Comparison of ENCODE assay signal across 11 mouse cellular contexts in the genomic region with DNA sequence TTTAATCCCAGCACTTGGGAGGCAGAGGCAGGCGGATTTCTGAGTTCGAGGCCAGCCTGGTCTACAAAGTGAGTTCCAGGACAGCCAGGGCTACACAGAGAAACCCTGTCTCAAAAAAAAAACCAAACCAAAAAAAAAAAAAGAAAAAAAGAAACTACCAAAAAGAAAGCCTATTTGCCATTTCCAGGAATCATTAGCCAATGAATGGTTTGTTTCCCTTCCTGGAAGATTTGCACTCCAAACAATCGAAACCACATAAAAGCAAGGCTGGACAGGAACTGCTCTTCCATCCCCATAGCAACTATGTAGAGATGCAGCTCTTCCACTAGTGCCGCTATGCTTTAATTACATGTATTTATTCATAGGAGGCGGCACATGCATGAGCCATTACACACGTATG. TPM values are rescaled to one million over a fixed set of nuclear protein-coding genes. Genes with fewer than 3 reads are reported as not detected.
DNase-seq lines count a peak whose midpoint lies in the region; ATAC-seq and TF ChIP-seq lines count a peak whose summit lies in the region.
"Not testable (repeated sequence)": the region's sequence is repeated elsewhere in the genome, so short reads cannot be mapped to it uniquely, and the experiment has no call there.
"Had no signal": no experiment of that assay in that cellular context is flagged by ENCODE, and none has a peak within 500 bp of the region (broad histone marks: within the 10 kb centered on the region; RNA-seq: fewer than 3 reads in every experiment).

No protein-coding gene starts in this region.

- peak; percentile 29 for DNase-seq in ES-CJ7 (ENCODE audit: low read depth, low spot score)
- not testable (repeated sequence) for DNase-seq in MEL (ENCODE audit: low read depth, low spot score); hindbrain, embryonic 14.5 days (ENCODE audit: low spot score); hindbrain, postnatal 0 days (ENCODE audit: low spot score)
- DNase-seq in ZHBTc4 (ENCODE audit: low read depth, low spot score), result peak; percentile 24
- peak; percentile 27 for DNase-seq in naive thymus-derived CD4-positive, alpha-beta T cell, adult 2 months (ENCODE audit: low read depth)

- TF ChIP-seq EP300 in MEL (IDR thresholded peaks at IDR 0.05; ENCODE audit: low read depth in 1 of 2, low read length in 2 of 2), result not testable (repeated sequence)

- TF ChIP-seq RAD21 in MEL (IDR thresholded peaks at IDR 0.05; ENCODE audit: low read depth, low read length), result not testable (repeated sequence)

- WGBS in embryonic facial prominence, embryonic 12.5 days, result 88% methylated on average over 4 of the region's 6 CpGs
- WGBS in hindbrain, embryonic 14.5 days, result 62% methylated on average over 6 of the region's 6 CpGs
- WGBS in hindbrain, postnatal 0 days, result 47% methylated on average over 5 of the region's 6 CpGs
- 65% methylated on average over 6 of the region's 6 CpGs for WGBS in midbrain, embryonic 15.5 days

- H3K79me2 ChIP-seq in MEL (ENCODE audit: control insufficient read depth, insufficient read depth, low read length, poor library complexity), result not testable (repeated sequence)

- not testable (repeated sequence) for H3K9ac ChIP-seq in MEL (ENCODE audit: control insufficient read depth, low read depth, low read length, poor library complexity, severe bottlenecking); embryonic facial prominence, embryonic 12.5 days; hindbrain, embryonic 14.5 days; hindbrain, postnatal 0 days (replicated peaks; ENCODE audit: low read length); midbrain, embryonic 15.5 days

- H3K27me3 ChIP-seq in MEL (ENCODE audit: control insufficient read depth in 1 of 2, insufficient read depth in 2 of 2, low read length in 2 of 2); embryonic facial prominence, embryonic 12.5 days; hindbrain, embryonic 14.5 days (ENCODE audit: control insufficient read depth, insufficient read depth, low read length); hindbrain, postnatal 0 days (ENCODE audit: insufficient read depth, low read length); midbrain, embryonic 15.5 days (replicated peaks): not testable (repeated sequence)

- H3K4me1 ChIP-seq in MEL (ENCODE audit: control insufficient read depth in 1 of 2, insufficient read depth in 2 of 2, low read length in 2 of 2), result peaks cover 0 to 15% of the 10 kb centered on the region in 2 experiments; a peak in 2 of 4 replicates
- H3K4me1 ChIP-seq in embryonic facial prominence, embryonic 12.5 days, result not testable (repeated sequence)
- peaks cover 15% of the 10 kb centered on the region for H3K4me1 ChIP-seq in hindbrain, embryonic 14.5 days (replicated peaks; ENCODE audit: control insufficient read depth, insufficient read depth, low read length)
- 0 out of 2 replicates have a peak, but pooled peaks cover 14% of the 10 kb centered on the region for H3K4me1 ChIP-seq in hindbrain, postnatal 0 days (ENCODE audit: insufficient read depth, low read length)
- peaks cover 11% of the 10 kb centered on the region for H3K4me1 ChIP-seq in midbrain, embryonic 15.5 days

- H3K4me3 ChIP-seq in MEL (ENCODE audit: control insufficient read depth in 1 of 2, insufficient read depth in 1 of 2, low read depth in 2 of 2, low read length in 2 of 2); embryonic facial prominence, embryonic 12.5 days; hindbrain, embryonic 14.5 days (replicated peaks; ENCODE audit: low read length); hindbrain, postnatal 0 days (ENCODE audit: low read length); midbrain, embryonic 15.5 days: not testable (repeated sequence)

- not testable (repeated sequence) for TF ChIP-seq POLR2A in MEL (IDR thresholded peaks at IDR 0.05; ENCODE audit: control insufficient read depth in 1 of 2, insufficient read depth in 1 of 2, low read depth in 1 of 2, low read length in 2 of 2, poor library complexity in 1 of 2)

- TF ChIP-seq CTCF in MEL (IDR thresholded peaks at IDR 0.05 in 2 of 3, conservative IDR thresholded peaks at IDR 0.05 in 1 of 3; ENCODE audit: control insufficient read depth in 1 of 3, insufficient read depth in 1 of 3, low read depth in 2 of 3, low read length in 3 of 3, poor library complexity in 1 of 3, severe bottlenecking in 1 of 3); hindbrain, postnatal 0 days (IDR thresholded peaks at IDR 0.05; ENCODE audit: low read depth): not testable (repeated sequence)

- not testable (repeated sequence) for H3K36me3 ChIP-seq in MEL (ENCODE audit: control insufficient read depth in 1 of 2, insufficient read depth in 2 of 2, low read length in 2 of 2); embryonic facial prominence, embryonic 12.5 days; hindbrain, embryonic 14.5 days (replicated peaks; ENCODE audit: control insufficient read depth, insufficient read depth); hindbrain, postnatal 0 days (ENCODE audit: insufficient read depth, low read length); midbrain, embryonic 15.5 days (replicated peaks)

- H3K9me3 ChIP-seq in MEL (replicated peaks; ENCODE audit: insufficient read depth, low read length); embryonic facial prominence, embryonic 12.5 days; hindbrain, embryonic 14.5 days (ENCODE audit: control insufficient read depth, low read length); hindbrain, postnatal 0 days (ENCODE audit: low read length); midbrain, embryonic 15.5 days: not testable (repeated sequence)

- ATAC-seq in embryonic facial prominence, embryonic 12.5 days (ENCODE audit: insufficient number of reproducible peaks, insufficient read depth, low FRiP score, low TSS enrichment); hindbrain, embryonic 14.5 days (ENCODE audit: low FRiP score); hindbrain, postnatal 0 days; midbrain, embryonic 15.5 days (replicated peaks): not testable (repeated sequence)

- not testable (repeated sequence) for H3K27ac ChIP-seq in MEL (ENCODE audit: control insufficient read depth, low read depth, low read length); embryonic facial prominence, embryonic 12.5 days; hindbrain, embryonic 14.5 days; hindbrain, postnatal 0 days; midbrain, embryonic 15.5 days

- H3K4me2 ChIP-seq in embryonic facial prominence, embryonic 12.5 days (replicated peaks), result peak overlapping the region; percentile 83; the same call in 1 of the 2 replicates
- peak overlapping the region; percentile 64; the same call in 1 of the 2 replicates for H3K4me2 ChIP-seq in hindbrain, embryonic 14.5 days (replicated peaks)
- peak overlapping the region; percentile 88; the same call in 1 of the 2 replicates for H3K4me2 ChIP-seq in hindbrain, postnatal 0 days (ENCODE audit: low read depth, low read length)
- peak overlapping the region; percentile 67 for H3K4me2 ChIP-seq in midbrain, embryonic 15.5 days

RNA-seq across cellular contexts. Expression of a gene that starts 12.0 kb away (rescaled TPM):
- 38.9 and 47.9 TPM in 2 replicates for total RNA-seq in MEL (2012; rRNA removed)
- polyA plus RNA-seq in MEL (2012; ENCODE audit: insufficient read depth in 1 of 2, insufficient read length in 2 of 2, low read depth in 1 of 2, low replicate concordance in 2 of 2, missing spikeins in 1 of 2), result 100 to 1,000 TPM; 108 to 185 TPM
- 246 and 251 TPM in 2 replicates for polyA plus RNA-seq in embryonic facial prominence, embryonic 12.5 days (2016; fragmentation: Nextera tagmentation; extraction: Ambion mirVana)
- 76.0 and 79.8 TPM in 2 replicates for polyA plus RNA-seq in hindbrain, embryonic 14.5 days (2014; fragmentation: Nextera tagmentation; extraction: Ambion mirVana)
- 20.7 and 38.0 TPM in 2 replicates for total RNA-seq in hindbrain, postnatal 0 days (2014; rRNA removed)
- 56.6 and 62.1 TPM in 2 replicates for polyA plus RNA-seq in hindbrain, postnatal 0 days (2015; fragmentation: Nextera tagmentation; extraction: Ambion mirVana)
- 86.1 and 99.3 TPM in 2 replicates for polyA plus RNA-seq in midbrain, embryonic 15.5 days (2015; fragmentation: Nextera tagmentation; extraction: Ambion mirVana)

RNA-seq across cellular contexts. Expression of a gene that starts 18.9 kb away (rescaled TPM):
- total RNA-seq in MEL (2012; rRNA removed), result 2.7 and 3.6 TPM in 2 replicates
- polyA plus RNA-seq in MEL (2012; ENCODE audit: insufficient read depth in 1 of 2, insufficient read length in 2 of 2, low read depth in 1 of 2, low replicate concordance in 2 of 2, missing spikeins in 1 of 2), result 1 to 10 TPM in 1 of 2 experiments, not detected in 1; 6.9 TPM
- 10.8 and 12.6 TPM in 2 replicates for polyA plus RNA-seq in embryonic facial prominence, embryonic 12.5 days (2016; fragmentation: Nextera tagmentation; extraction: Ambion mirVana)
- 10.6 and 13.0 TPM in 2 replicates for polyA plus RNA-seq in hindbrain, embryonic 14.5 days (2014; fragmentation: Nextera tagmentation; extraction: Ambion mirVana)
- 10.1 and 12.5 TPM in 2 replicates for total RNA-seq in hindbrain, postnatal 0 days (2014; rRNA removed)
- 12.2 and 13.0 TPM in 2 replicates for polyA plus RNA-seq in hindbrain, postnatal 0 days (2015; fragmentation: Nextera tagmentation; extraction: Ambion mirVana)
- 12.5 and 13.5 TPM in 2 replicates for polyA plus RNA-seq in midbrain, embryonic 15.5 days (2015; fragmentation: Nextera tagmentation; extraction: Ambion mirVana)

RNA-seq across cellular contexts. Expression of a gene that starts 23.8 kb away (rescaled TPM):
- not detected in 2 replicates for total RNA-seq in MEL (2012; rRNA removed)
- not detected for polyA plus RNA-seq in MEL (2012; ENCODE audit: insufficient read depth in 1 of 2, insufficient read length in 2 of 2, low read depth in 1 of 2, low replicate concordance in 2 of 2, missing spikeins in 1 of 2)
- 3.6 and 5.1 TPM in 2 replicates for polyA plus RNA-seq in embryonic facial prominence, embryonic 12.5 days (2016; fragmentation: Nextera tagmentation; extraction: Ambion mirVana)
- 0.39 and 1.0 TPM in 2 replicates for polyA plus RNA-seq in hindbrain, embryonic 14.5 days (2014; fragmentation: Nextera tagmentation; extraction: Ambion mirVana)
- total RNA-seq in hindbrain, postnatal 0 days (2014; rRNA removed), result not detected in 2 replicates
- 0.33 and 0.48 TPM in 2 replicates for polyA plus RNA-seq in hindbrain, postnatal 0 days (2015; fragmentation: Nextera tagmentation; extraction: Ambion mirVana)
- 0.31 TPM in 1 of 2 replicates, not detected in the other for polyA plus RNA-seq in midbrain, embryonic 15.5 days (2015; fragmentation: Nextera tagmentation; extraction: Ambion mirVana)
- total RNA-seq: G1E had no signal
- polyA plus RNA-seq: erythroblast, embryonic 14.5 days; forebrain, embryonic 14.5 days; G1E had no signal

RNA-seq across cellular contexts. Expression of a gene that starts 41.1 kb away (rescaled TPM):
- total RNA-seq in MEL (2012; rRNA removed), result 25.3 and 26.9 TPM in 2 replicates
- polyA plus RNA-seq in MEL (2012; ENCODE audit: insufficient read depth in 1 of 2, insufficient read length in 2 of 2, low read depth in 1 of 2, low replicate concordance in 2 of 2, missing spikeins in 1 of 2), result 10 to 100 TPM in 1 of 2 experiments, not detected in 1; 62.7 TPM
- polyA plus RNA-seq in embryonic facial prominence, embryonic 12.5 days (2016; fragmentation: Nextera tagmentation; extraction: Ambion mirVana), result 1,543 and 1,552 TPM in 2 replicates
- 1,580 and 1,755 TPM in 2 replicates for polyA plus RNA-seq in hindbrain, embryonic 14.5 days (2014; fragmentation: Nextera tagmentation; extraction: Ambion mirVana)
- 1,438 and 1,538 TPM in 2 replicates for total RNA-seq in hindbrain, postnatal 0 days (2014; rRNA removed)
- polyA plus RNA-seq in hindbrain, postnatal 0 days (2015; fragmentation: Nextera tagmentation; extraction: Ambion mirVana), result 1,583 and 1,620 TPM in 2 replicates
- polyA plus RNA-seq in midbrain, embryonic 15.5 days (2015; fragmentation: Nextera tagmentation; extraction: Ambion mirVana), result 1,751 and 1,836 TPM in 2 replicates

RNA-seq across cellular contexts. Expression of a gene that starts 45.9 kb away (rescaled TPM):
- 766 and 806 TPM in 2 replicates for total RNA-seq in MEL (2012; rRNA removed)
- 100 to 1,000 TPM; 396 to 730 TPM for polyA plus RNA-seq in MEL (2012; ENCODE audit: insufficient read depth in 1 of 2, insufficient read length in 2 of 2, low read depth in 1 of 2, low replicate concordance in 2 of 2, missing spikeins in 1 of 2)
- 257 and 260 TPM in 2 replicates for polyA plus RNA-seq in embryonic facial prominence, embryonic 12.5 days (2016; fragmentation: Nextera tagmentation; extraction: Ambion mirVana)
- polyA plus RNA-seq in hindbrain, embryonic 14.5 days (2014; fragmentation: Nextera tagmentation; extraction: Ambion mirVana), result 226 and 227 TPM in 2 replicates
- total RNA-seq in hindbrain, postnatal 0 days (2014; rRNA removed), result 364 and 401 TPM in 2 replicates
- polyA plus RNA-seq in hindbrain, postnatal 0 days (2015; fragmentation: Nextera tagmentation; extraction: Ambion mirVana), result 231 and 233 TPM in 2 replicates
- polyA plus RNA-seq in midbrain, embryonic 15.5 days (2015; fragmentation: Nextera tagmentation; extraction: Ambion mirVana), result 195 and 208 TPM in 2 replicates
